Mouse (Mus musculus) megakaryocyte, embryonic 14.5 days (primary cell): ENCODE measurements at regions not wholly inside any gene's neighbourhood (a gene's known extent, or its start where the extent isn't known, plus 50 kb on each side); places are given as distances from the start of the nearest gene placed in this dataset.

ENCODE experiments used
- H3K27me3 ChIP-seq: replicated peaks from 2 replicates; pipeline ENCODE3; 2012; ENCODE audit warnings: inconsistent platforms
- H3K36me3 ChIP-seq: replicated peaks from 2 replicates; pipeline ENCODE3; 2012; ENCODE audit warnings: low read length, inconsistent platforms, mixed read lengths
- H3K4me1 ChIP-seq: 2 replicates; pipeline ENCODE4 v1.6.1; 2012; ENCODE audit warnings: inconsistent platforms
- H3K4me3 ChIP-seq: replicated peaks from 2 replicates; pipeline ENCODE3; 2012; ENCODE audit warnings: moderate library complexity, mild to moderate bottlenecking, inconsistent platforms
- H3K9me3 ChIP-seq: 2 replicates; pipeline ENCODE4 v1.6.1; 2012; ENCODE audit warnings: inconsistent platforms
- FLI1 ChIP-seq: IDR thresholded peaks from 2 replicates; pipeline ENCODE4 v1.6.1; 2012; ENCODE audit warnings: low read length, inconsistent platforms, mixed read lengths
- GATA1 ChIP-seq: IDR thresholded peaks from 3 replicates; pipeline ENCODE4 v1.6.1; 2012; ENCODE audit warnings: mixed read lengths, low read length, inconsistent platforms, borderline replicate concordance

DNA sequence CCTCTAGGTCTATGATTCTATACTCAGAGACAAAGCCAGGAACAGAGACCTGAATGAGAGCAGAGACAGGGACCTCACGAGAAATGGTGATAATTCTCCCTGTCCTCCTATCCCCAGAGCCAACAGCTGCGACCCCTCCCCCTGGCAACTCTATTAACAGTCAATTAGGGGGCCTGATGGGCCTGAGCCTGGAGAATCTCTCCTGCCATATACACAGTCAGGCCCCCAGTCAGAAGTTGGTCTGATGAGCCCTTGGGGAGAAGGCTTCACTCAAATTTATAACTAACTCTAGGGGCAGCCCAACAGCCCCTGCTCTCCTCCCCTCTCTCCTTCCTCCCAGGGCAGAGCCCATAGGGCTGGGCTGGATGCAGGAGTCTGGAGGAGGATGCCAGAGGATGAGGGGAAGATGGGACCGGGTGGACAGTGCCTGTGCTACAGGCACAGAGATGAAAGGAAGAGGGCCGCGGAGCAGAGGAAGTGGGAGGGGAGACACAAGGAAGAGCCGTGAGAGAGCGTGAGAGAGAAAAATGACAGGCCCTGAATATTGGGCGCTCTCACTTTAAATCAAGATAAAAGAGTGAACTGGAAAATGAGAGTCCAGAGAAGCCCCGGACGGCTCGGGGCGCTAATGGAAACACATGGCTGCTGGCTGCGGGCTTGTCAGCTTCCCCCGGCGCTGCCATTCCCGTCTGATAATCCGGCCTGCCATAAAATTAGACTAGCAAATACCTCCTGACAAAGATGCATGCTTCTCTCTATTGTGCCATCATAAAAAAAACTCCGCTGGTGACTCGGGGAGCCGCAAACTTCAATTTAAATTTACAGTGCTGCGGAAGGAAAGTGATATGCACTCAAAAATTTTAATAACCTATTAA is 57.2 kb upstream of the Pax2 start:
- Histone ChIP-seq H3K4me3 (no peak overlapping the region), H3K4me1 (0 out of 2 replicates have a peak, but pooled peaks cover 3% of the 10 kb centered on the region), H3K27me3 (peaks cover 84% of the 10 kb centered on the region), H3K9me3 (no peaks in the 10 kb centered on the region), H3K36me3 (no peaks in the 10 kb centered on the region)
- TF ChIP-seq FLI1 (no peak), GATA1 (no peak)
